10 mouse cellular contexts compared by ENCODE assay signal in the genomic region with DNA sequence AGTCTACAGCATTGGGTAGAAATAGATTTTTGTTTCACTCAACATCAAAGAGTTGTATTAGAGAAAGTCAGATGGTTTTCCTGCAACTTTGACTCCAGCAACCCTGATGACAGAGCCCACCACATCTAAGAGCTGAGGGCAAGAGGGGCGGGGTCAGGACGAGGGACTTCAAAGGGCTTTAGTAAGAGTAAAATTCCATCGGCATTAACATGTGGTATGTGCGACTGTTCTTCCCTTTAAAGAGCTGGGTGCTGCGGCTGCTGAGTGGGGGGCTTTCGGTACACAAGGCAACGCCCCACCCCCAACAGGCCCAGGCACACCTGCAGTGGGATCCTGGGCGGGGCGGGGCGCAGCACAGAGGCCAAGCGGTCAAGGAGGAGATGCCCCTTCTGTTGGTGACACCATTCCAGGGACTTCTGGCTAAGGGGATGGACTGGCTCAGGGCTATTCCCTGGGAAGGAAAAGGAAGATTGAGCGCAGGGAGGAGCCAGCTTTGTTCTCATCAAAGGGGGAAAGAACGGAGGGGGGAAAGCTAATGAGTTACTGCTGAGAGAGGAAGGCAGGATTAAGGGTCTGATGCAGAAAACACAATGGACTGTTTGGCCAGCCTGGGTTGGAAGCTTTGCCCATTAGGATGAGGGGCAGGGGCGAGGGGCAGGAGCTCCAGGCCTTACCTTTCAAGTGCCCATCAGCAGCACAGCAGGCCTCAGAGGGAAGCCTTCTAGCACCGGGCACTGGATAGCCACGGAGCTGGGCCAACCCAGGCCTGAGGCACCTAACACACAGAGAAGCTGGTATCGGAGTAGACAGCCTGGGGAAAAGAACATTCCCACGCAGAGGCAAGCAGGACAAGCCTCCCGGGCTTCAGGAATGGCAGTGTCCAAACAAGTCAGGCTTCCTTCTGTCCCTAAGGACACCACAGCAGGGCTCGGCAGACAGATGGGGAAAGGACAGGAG.
A peak's percentile ranks its signal among the peaks of the same experiment; 100 is the strongest.
DNase-seq lines count a peak whose midpoint lies in the region; ATAC-seq and TF ChIP-seq lines count a peak whose summit lies in the region.
"Had no signal": no experiment of that assay in that cellular context is flagged by ENCODE, and none has a peak within 500 bp of the region (broad histone marks: within the 10 kb centered on the region; RNA-seq: fewer than 3 reads in every experiment).

No protein-coding gene starts in this region.

- 37% methylated on average over 20 of the region's 20 CpGs for WGBS in heart, embryonic 15.5 days
- 14% methylated on average over 20 of the region's 20 CpGs for WGBS in embryonic facial prominence, embryonic 14.5 days
- WGBS in limb, embryonic 14.5 days: 12% methylated on average over 20 of the region's 20 CpGs

- H3K9ac ChIP-seq in heart, embryonic 15.5 days: no peak overlapping the region
- H3K9ac ChIP-seq in embryonic facial prominence, embryonic 14.5 days (ENCODE audit: low read depth, low read length): peak overlapping the region; percentile 37; the same call in 1 of the 2 replicates
- no peak overlapping the region; the same call in 1 of the 2 replicates for H3K9ac ChIP-seq in limb, embryonic 14.5 days (ENCODE audit: low read depth, low read length, severe bottlenecking)
- H3K9ac ChIP-seq: lung, embryonic 15.5 days had no signal

- no peak for TF ChIP-seq POLR2A in limb, embryonic 14.5 days (IDR thresholded peaks at IDR 0.05; ENCODE audit: borderline replicate concordance, extremely low read depth, insufficient read depth, insufficient read length)

- H3K27ac ChIP-seq in heart, embryonic 15.5 days: no peak overlapping the region
- H3K27ac ChIP-seq in embryonic facial prominence, embryonic 14.5 days (replicated peaks; ENCODE audit: low read depth, low read length): peak overlapping the region; percentile 28; the same call in 1 of the 2 replicates
- H3K27ac ChIP-seq in limb, embryonic 14.5 days (replicated peaks; ENCODE audit: low read depth, low read length): peak overlapping the region; percentile 43; the same call in 1 of the 2 replicates
- H3K27ac ChIP-seq: lung, embryonic 15.5 days had no signal

- no peaks in the 10 kb centered on the region for H3K36me3 ChIP-seq in heart, embryonic 15.5 days
- no peaks in the 10 kb centered on the region for H3K36me3 ChIP-seq in embryonic facial prominence, embryonic 14.5 days (ENCODE audit: control insufficient read depth, insufficient read depth, low read length)
- H3K36me3 ChIP-seq in limb, embryonic 14.5 days (ENCODE audit: control insufficient read depth, insufficient read depth, low read length): 0 out of 2 replicates have a peak, but pooled peaks cover 6% of the 10 kb centered on the region
- H3K36me3 ChIP-seq: lung, embryonic 15.5 days had no signal

- peaks cover 60% of the 10 kb centered on the region for H3K4me1 ChIP-seq in heart, embryonic 15.5 days (replicated peaks)
- H3K4me1 ChIP-seq in embryonic facial prominence, embryonic 14.5 days (ENCODE audit: control insufficient read depth, insufficient read depth, low read length): peaks cover 34% of the 10 kb centered on the region
- peaks cover 63% of the 10 kb centered on the region for H3K4me1 ChIP-seq in limb, embryonic 14.5 days (ENCODE audit: control insufficient read depth, insufficient read depth, low read length)

- no peaks in the 10 kb centered on the region for H3K9me3 ChIP-seq in heart, embryonic 15.5 days (replicated peaks)
- H3K9me3 ChIP-seq in embryonic facial prominence, embryonic 14.5 days (ENCODE audit: control insufficient read depth, low read length): no peaks in the 10 kb centered on the region
- no peaks in the 10 kb centered on the region for H3K9me3 ChIP-seq in limb, embryonic 14.5 days (ENCODE audit: control insufficient read depth, low read length)
- H3K9me3 ChIP-seq: lung, embryonic 15.5 days had no signal

- no peak overlapping the region for H3K4me2 ChIP-seq in heart, embryonic 15.5 days
- H3K4me2 ChIP-seq in embryonic facial prominence, embryonic 14.5 days (ENCODE audit: low read depth, low read length): no peak overlapping the region
- H3K4me2 ChIP-seq in limb, embryonic 14.5 days (replicated peaks; ENCODE audit: low read depth, low read length, severe bottlenecking): no peak overlapping the region; the same call in 1 of the 2 replicates
- H3K4me2 ChIP-seq: lung, embryonic 15.5 days had no signal

- H3K27me3 ChIP-seq in heart, embryonic 15.5 days: no peaks in the 10 kb centered on the region
- H3K27me3 ChIP-seq in embryonic facial prominence, embryonic 14.5 days (replicated peaks; ENCODE audit: control insufficient read depth, insufficient read depth, low read length): no peaks in the 10 kb centered on the region
- no peaks in the 10 kb centered on the region for H3K27me3 ChIP-seq in limb, embryonic 14.5 days (ENCODE audit: control insufficient read depth, insufficient read depth, low read length)
- H3K27me3 ChIP-seq: lung, embryonic 15.5 days; Patski had no signal

- H3K4me3 ChIP-seq in heart, embryonic 15.5 days: no peak overlapping the region
- H3K4me3 ChIP-seq in embryonic facial prominence, embryonic 14.5 days (ENCODE audit: low read depth, low read length): no peak overlapping the region
- H3K4me3 ChIP-seq in limb, embryonic 14.5 days (replicated peaks; ENCODE audit: low read length): no peak overlapping the region
- H3K4me3 ChIP-seq: lung, embryonic 15.5 days had no signal

- no peak for DNase-seq in heart, postnatal 10 days
- peak; percentile 61 for DNase-seq in embryonic facial prominence, embryonic 14.5 days (ENCODE audit: low spot score)
- DNase-seq in limb, embryonic 14.5 days (ENCODE audit: low spot score): no peak
- peak; percentile 55 to 66 for DNase-seq in thymus, postnatal 10 days (ENCODE audit: low spot score in 2 of 2)
- DNase-seq in urinary bladder, postnatal 25 days (ENCODE audit: low spot score): no peak
- DNase-seq in c-Kit-positive CD71-positive TER-119-positive erythroid progenitor cells, embryonic 14.5 days (ENCODE audit: low spot score): no peak
- DNase-seq in right cerebral cortex, postnatal 25 days: no peak

- ATAC-seq in heart, embryonic 15.5 days (replicated peaks; ENCODE audit: insufficient number of reproducible peaks, insufficient read depth, low FRiP score, low read depth): peak; percentile 36; the same call in 1 of the 2 replicates
- ATAC-seq in embryonic facial prominence, embryonic 14.5 days (ENCODE audit: low read depth): peak; percentile 51
- ATAC-seq in limb, embryonic 14.5 days (ENCODE audit: low FRiP score, low read depth): no peak
- ATAC-seq: Patski had no signal

- intact Hi-C loops in heart, postnatal 10 days (cut with DNase I): no loop called here

Comparison
In these comparisons a context has a peak if more than half of its experiments do, and no peak if none do; other contexts are left out.
1. DNase-seq: peak in embryonic facial prominence, embryonic 14.5 days (single experiment) and thymus, postnatal 10 days (2 of 2); none in heart, postnatal 10 days (0 of 2), limb, embryonic 14.5 days (single experiment), urinary bladder, postnatal 25 days (single experiment), c-Kit-positive CD71-positive TER-119-positive erythroid progenitor cells, embryonic 14.5 days (single experiment) and right cerebral cortex, postnatal 25 days (single experiment).